In the genomic region with DNA sequence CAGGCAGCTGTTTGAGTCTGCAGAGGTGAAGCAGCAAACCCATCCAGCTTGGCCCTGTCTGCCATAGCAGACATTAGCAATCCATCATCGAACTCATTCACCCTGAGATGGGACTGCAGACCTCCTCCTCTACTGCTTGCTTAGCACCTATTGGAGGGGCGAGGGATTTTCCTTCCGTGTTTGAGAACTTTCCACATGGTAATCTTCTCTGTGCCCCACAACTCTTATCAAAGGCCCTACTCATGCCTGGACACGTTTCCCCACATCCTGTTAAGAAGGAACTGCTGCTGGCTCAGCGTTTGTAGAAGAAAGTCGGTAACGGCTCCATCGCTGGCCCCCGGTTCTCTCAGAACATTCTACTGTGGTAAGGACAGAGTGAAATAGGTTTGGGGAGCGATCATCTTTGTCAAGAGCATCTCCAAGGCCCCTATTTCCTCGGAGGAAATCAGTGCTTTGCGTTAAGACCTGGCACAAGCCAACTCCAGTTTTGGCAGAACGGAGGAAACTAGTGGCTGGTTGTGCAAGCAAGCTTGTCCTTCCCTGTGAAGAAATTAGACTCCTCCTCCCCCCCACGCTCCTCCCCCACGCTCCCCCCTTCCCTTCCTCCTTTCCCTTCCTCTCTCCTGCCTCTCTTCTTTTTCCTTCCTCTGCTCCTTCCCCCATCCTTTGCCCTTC, we compare ENCODE assay signal across 8 mouse cellular contexts. TPM values are rescaled to one million over a fixed set of nuclear protein-coding genes. Genes with fewer than 3 reads are reported as not detected.
DNase-seq lines count a peak whose midpoint lies in the region; ATAC-seq and TF ChIP-seq lines count a peak whose summit lies in the region.

No protein-coding gene starts in this region.

- H3K27me3 ChIP-seq in spleen, adult 2 months (ENCODE audit: control insufficient read depth, insufficient read depth, low read length): no peaks in the 10 kb centered on the region
- no peaks in the 10 kb centered on the region for H3K27me3 ChIP-seq in embryonic facial prominence, embryonic 11.5 days (ENCODE audit: control insufficient read depth, insufficient read depth, low read length)
- no peaks in the 10 kb centered on the region for H3K27me3 ChIP-seq in liver, embryonic 12.5 days (replicated peaks)
- H3K27me3 ChIP-seq in neural tube, embryonic 15.5 days (replicated peaks): no peaks in the 10 kb centered on the region
- no peaks in the 10 kb centered on the region for H3K27me3 ChIP-seq in midbrain, embryonic 14.5 days (ENCODE audit: control insufficient read depth, insufficient read depth, low read length)

- no peak for ATAC-seq in embryonic facial prominence, embryonic 11.5 days (replicated peaks; ENCODE audit: insufficient number of reproducible peaks, low FRiP score, low TSS enrichment, low read depth)
- peak; percentile 64 for ATAC-seq in liver, embryonic 12.5 days
- no peak for ATAC-seq in neural tube, embryonic 15.5 days (ENCODE audit: low FRiP score)
- ATAC-seq in midbrain, embryonic 14.5 days (ENCODE audit: low FRiP score, low TSS enrichment): no peak

- no peaks in the 10 kb centered on the region for H3K9me3 ChIP-seq in embryonic facial prominence, embryonic 11.5 days (replicated peaks; ENCODE audit: control insufficient read depth, low read length)
- H3K9me3 ChIP-seq in liver, embryonic 12.5 days (replicated peaks): no peaks in the 10 kb centered on the region
- no peaks in the 10 kb centered on the region for H3K9me3 ChIP-seq in neural tube, embryonic 15.5 days (replicated peaks)
- H3K9me3 ChIP-seq in midbrain, embryonic 14.5 days (ENCODE audit: control insufficient read depth, low read length): no peaks in the 10 kb centered on the region

- no peak overlapping the region for H3K9ac ChIP-seq in embryonic facial prominence, embryonic 11.5 days (replicated peaks; ENCODE audit: low read length)
- peak overlapping the region; percentile 59 for H3K9ac ChIP-seq in liver, embryonic 12.5 days
- no peak overlapping the region for H3K9ac ChIP-seq in neural tube, embryonic 15.5 days (replicated peaks)
- no peak overlapping the region for H3K9ac ChIP-seq in midbrain, embryonic 14.5 days (replicated peaks; ENCODE audit: low read length)

- DNase-seq in spleen, adult 2 months (ENCODE audit: low read depth in 1 of 2, low spot score in 2 of 2): peak; percentile 67 to 75
- DNase-seq in spleen, adult 12 weeks (ENCODE audit: low spot score): no peak
- DNase-seq in embryonic facial prominence, embryonic 11.5 days (ENCODE audit: low spot score): no peak
- DNase-seq in heart, postnatal 36 days: peak; percentile 69 to 78
- no peak for DNase-seq in Muller cell, postnatal 12 days (ENCODE audit: inconsistent ontology term)
- no peak for DNase-seq in midbrain, embryonic 14.5 days

- H3K27ac ChIP-seq in spleen, adult 2 months (ENCODE audit: insufficient read depth, low read length): peak overlapping the region; percentile 82
- peak overlapping the region; percentile 53 for H3K27ac ChIP-seq in embryonic facial prominence, embryonic 11.5 days (replicated peaks; ENCODE audit: low read depth, low read length)
- peak overlapping the region; percentile 57 for H3K27ac ChIP-seq in liver, embryonic 12.5 days
- H3K27ac ChIP-seq in neural tube, embryonic 15.5 days (replicated peaks): peak overlapping the region; percentile 56
- no peak overlapping the region for H3K27ac ChIP-seq in midbrain, embryonic 14.5 days (replicated peaks; ENCODE audit: low read depth, low read length)

- H3K4me1 ChIP-seq in spleen, adult 2 months (ENCODE audit: control insufficient read depth, insufficient read depth, insufficient read length): peaks cover 6% of the 10 kb centered on the region; the same call in 1 of the 2 replicates
- H3K4me1 ChIP-seq in embryonic facial prominence, embryonic 11.5 days (ENCODE audit: control insufficient read depth, insufficient read depth, low read length): no peaks in the 10 kb centered on the region
- peaks cover 43% of the 10 kb centered on the region for H3K4me1 ChIP-seq in liver, embryonic 12.5 days
- H3K4me1 ChIP-seq in neural tube, embryonic 15.5 days: peaks cover 7% of the 10 kb centered on the region
- H3K4me1 ChIP-seq in midbrain, embryonic 14.5 days (ENCODE audit: control insufficient read depth, insufficient read depth, low read length): no peaks in the 10 kb centered on the region

- intact Hi-C loops in heart, postnatal 36 days (cut with DNase I): loop anchor here (2.0 kb wide), 1 partner anchor 13 kb away; the partner anchor contains the start of gene Ppp1cc

- TF ChIP-seq POLR2A in spleen, adult 2 months (IDR thresholded peaks at IDR 0.05; ENCODE audit: low read depth, low read length): no peak; the same call in 1 of the 2 replicates

- no peak overlapping the region for H3K4me2 ChIP-seq in embryonic facial prominence, embryonic 11.5 days (ENCODE audit: low read depth, low read length)
- peak overlapping the region; percentile 67 for H3K4me2 ChIP-seq in liver, embryonic 12.5 days
- H3K4me2 ChIP-seq in neural tube, embryonic 15.5 days: peak overlapping the region; percentile 15
- no peak overlapping the region for H3K4me2 ChIP-seq in midbrain, embryonic 14.5 days (ENCODE audit: low read length)

- no peaks in the 10 kb centered on the region for H3K36me3 ChIP-seq in spleen, adult 2 months (ENCODE audit: control insufficient read depth, insufficient read depth, low read length)
- no peaks in the 10 kb centered on the region for H3K36me3 ChIP-seq in embryonic facial prominence, embryonic 11.5 days (replicated peaks; ENCODE audit: control insufficient read depth, insufficient read depth, low read depth, low read length)
- no peaks in the 10 kb centered on the region for H3K36me3 ChIP-seq in liver, embryonic 12.5 days
- no peaks in the 10 kb centered on the region for H3K36me3 ChIP-seq in neural tube, embryonic 15.5 days
- no peaks in the 10 kb centered on the region for H3K36me3 ChIP-seq in midbrain, embryonic 14.5 days (ENCODE audit: control insufficient read depth, insufficient read depth, low read length)

- H3K4me3 ChIP-seq in spleen, adult 2 months (ENCODE audit: extremely low read depth, insufficient read depth, insufficient read length): peak overlapping the region; percentile 53
- H3K4me3 ChIP-seq in embryonic facial prominence, embryonic 11.5 days (ENCODE audit: low read depth, low read length): no peak overlapping the region
- peak overlapping the region; percentile 55 for H3K4me3 ChIP-seq in liver, embryonic 12.5 days
- H3K4me3 ChIP-seq in neural tube, embryonic 15.5 days (replicated peaks): no peak overlapping the region
- no peak overlapping the region for H3K4me3 ChIP-seq in midbrain, embryonic 14.5 days (replicated peaks; ENCODE audit: low read depth, low read length)

- no peak for TF ChIP-seq CTCF in spleen, adult 2 months (IDR thresholded peaks at IDR 0.05; ENCODE audit: extremely low read depth, insufficient read depth, insufficient read length, insufficient replicate concordance)

- under 1% methylated on average over 15 of the region's 15 CpGs for WGBS in spleen, adult 2 months
- 56% methylated on average over 15 of the region's 15 CpGs for WGBS in embryonic facial prominence, embryonic 11.5 days
- WGBS in liver, embryonic 12.5 days (ENCODE audit: insufficient replicate concordance): 9% methylated on average over 15 of the region's 15 CpGs
- 68% methylated on average over 15 of the region's 15 CpGs for WGBS in neural tube, embryonic 15.5 days
- WGBS in midbrain, embryonic 14.5 days: 75% methylated on average over 15 of the region's 15 CpGs

RNA-seq across cellular contexts. Expression of gene Ccdc63, which starts 4.9 kb away (rescaled TPM):
- polyA plus RNA-seq in spleen, adult 2 months (2012; rRNA removed): 0.12 and 0.16 TPM in 2 replicates
- polyA plus RNA-seq in embryonic facial prominence, embryonic 11.5 days (2014; fragmentation: Nextera tagmentation; extraction: Ambion mirVana): not detected in 2 replicates
- total RNA-seq in heart, postnatal 36 days (2021): not detected
- not detected in 2 replicates for polyA plus RNA-seq in liver, embryonic 12.5 days (2016; fragmentation: Nextera tagmentation; extraction: Ambion mirVana)
- polyA plus RNA-seq in neural tube, embryonic 15.5 days (2015; fragmentation: Nextera tagmentation; extraction: Ambion mirVana): 0.44 TPM in 1 of 2 replicates, not detected in the other
- polyA plus RNA-seq in midbrain, embryonic 14.5 days (2014; fragmentation: Nextera tagmentation; extraction: Ambion mirVana): not detected in 2 replicates

RNA-seq across cellular contexts. Expression of gene Ppp1cc, which starts 12.6 kb away (rescaled TPM):
- 73.9 and 90.0 TPM in 2 replicates for polyA plus RNA-seq in spleen, adult 2 months (2012; rRNA removed)
- 307 and 311 TPM in 2 replicates for polyA plus RNA-seq in embryonic facial prominence, embryonic 11.5 days (2014; fragmentation: Nextera tagmentation; extraction: Ambion mirVana)
- 100 to 1,000 TPM; 118 to 125 TPM for total RNA-seq in heart, postnatal 36 days (2021)
- polyA plus RNA-seq in liver, embryonic 12.5 days (2016; fragmentation: Nextera tagmentation; extraction: Ambion mirVana): 228 and 229 TPM in 2 replicates
- polyA plus RNA-seq in neural tube, embryonic 15.5 days (2015; fragmentation: Nextera tagmentation; extraction: Ambion mirVana): 184 and 200 TPM in 2 replicates
- 232 and 238 TPM in 2 replicates for polyA plus RNA-seq in midbrain, embryonic 14.5 days (2014; fragmentation: Nextera tagmentation; extraction: Ambion mirVana)

RNA-seq across cellular contexts. Expression of gene Myl2, which starts 44.8 kb away (rescaled TPM):
- 0.46 TPM in 1 of 2 replicates, not detected in the other for polyA plus RNA-seq in spleen, adult 2 months (2012; rRNA removed)
- 14.5 and 37.6 TPM in 2 replicates for polyA plus RNA-seq in embryonic facial prominence, embryonic 11.5 days (2014; fragmentation: Nextera tagmentation; extraction: Ambion mirVana)
- total RNA-seq in heart, postnatal 36 days (2021): over 10,000 TPM; 18,107 to 20,333 TPM
- polyA plus RNA-seq in liver, embryonic 12.5 days (2016; fragmentation: Nextera tagmentation; extraction: Ambion mirVana): 0.35 and 2.5 TPM in 2 replicates
- 1.8 and 4.7 TPM in 2 replicates for polyA plus RNA-seq in neural tube, embryonic 15.5 days (2015; fragmentation: Nextera tagmentation; extraction: Ambion mirVana)
- polyA plus RNA-seq in midbrain, embryonic 14.5 days (2014; fragmentation: Nextera tagmentation; extraction: Ambion mirVana): 1.9 and 3.0 TPM in 2 replicates

Comparison
In these comparisons a context has a peak if more than half of its experiments do, and no peak if none do; other contexts are left out.
1. DNase-seq: peak in spleen, adult 2 months (2 of 2) and heart, postnatal 36 days (2 of 2); none in spleen, adult 12 weeks (single experiment), embryonic facial prominence, embryonic 11.5 days (single experiment), Muller cell, postnatal 12 days (single experiment) and midbrain, embryonic 14.5 days (single experiment).
2. H3K4me3 ChIP-seq: peak in spleen, adult 2 months (single experiment) and liver, embryonic 12.5 days (single experiment); none in embryonic facial prominence, embryonic 11.5 days (single experiment), neural tube, embryonic 15.5 days (single experiment) and midbrain, embryonic 14.5 days (single experiment).
3. H3K4me2 ChIP-seq: peak in liver, embryonic 12.5 days (single experiment) and neural tube, embryonic 15.5 days (single experiment); none in embryonic facial prominence, embryonic 11.5 days (single experiment) and midbrain, embryonic 14.5 days (single experiment).